Mouse (Mus musculus) thymus, adult 2 months (tissue): ENCODE results near the gene Robo2. TPM values are rescaled to one million over a fixed set of nuclear protein-coding genes. Genes with fewer than 3 reads are reported as not detected.

Experiments
- DNase-seq: peaks from one replicate; pipeline ENCODE4 v3.0.0; 2021
- H3K27ac ChIP-seq: fragments of 200-500 bp; 2 replicates; pipeline ENCODE4 v1.5.1; 2012; ENCODE audit warnings: low read length, control low read depth; ENCODE audit not compliant: control insufficient read depth, insufficient read depth
- H3K27me3 ChIP-seq: fragments of 200-500 bp; 2 replicates; pipeline ENCODE4 v1.6.1; 2012; ENCODE audit warnings: mild to moderate bottlenecking, low read length, moderate library complexity, mixed read lengths; ENCODE audit not compliant: control insufficient read depth, insufficient read depth
- H3K36me3 ChIP-seq: fragments of 200-500 bp; 2 replicates; pipeline ENCODE4 v1.6.1; 2012; ENCODE audit warnings: mild to moderate bottlenecking, low read length, moderate library complexity; ENCODE audit not compliant: control insufficient read depth, insufficient read depth
- H3K4me1 ChIP-seq: fragments of 200-500 bp; replicated peaks from 2 replicates; pipeline ENCODE4 v1.6.1; 2012; ENCODE audit warnings: low read length; ENCODE audit not compliant: control insufficient read depth, insufficient read depth
- H3K4me3 ChIP-seq: fragments of 200-500 bp; 2 replicates; pipeline ENCODE4 v1.5.1; 2012; ENCODE audit warnings: mild to moderate bottlenecking, low read length, control low read depth, moderate library complexity; ENCODE audit not compliant: control insufficient read depth, insufficient read depth
- CTCF ChIP-seq: fragments of 200-500 bp; IDR thresholded peaks from 2 replicates; pipeline ENCODE4 v1.5.1; 2012; ENCODE audit warnings: mild to moderate bottlenecking, control low read depth, low read length, moderate library complexity, borderline replicate concordance; ENCODE audit not compliant: control insufficient read depth, poor library complexity, insufficient read depth; ENCODE audit errors: extremely low read depth
- POLR2A ChIP-seq: fragments of 200-500 bp; IDR thresholded peaks from 2 replicates; pipeline ENCODE4 v1.6.1; 2012; ENCODE audit warnings: mild to moderate bottlenecking, low read length, control low read depth, moderate library complexity; ENCODE audit not compliant: control insufficient read depth, poor library complexity, insufficient read depth; ENCODE audit errors: extremely low read depth
- WGBS: fragments of 180-500 bp; shearing (Covaris S2); methylation state at CpG from one replicate; pipeline ENCODE4 v1.1.7; 2018; 5-methylcytosine and 5-hydroxymethylcytosine counted together
- polyA plus RNA-seq: library from polyadenylated mRNA; depleted of rRNA; stranded (reverse); fragments of >200 nt; gene quantifications from 2 replicates; pipeline ENCODE4 v1.2.3, GENCODE M21; 2012

The Robo2 gene
- polyA plus RNA-seq, 1 experiment: 2.2 TPM

GRCm38 (mm10) chr16:73959479-73959970 lies 452.1 kb downstream of the Robo2 start:
- H3K36me3 ChIP-seq: no peaks in the 10 kb centered on the region
- 96% methylated on average over 6 of the region's 6 CpGs for WGBS

GRCm38 (mm10) chr16:73958524-73958846 lies 453.1 kb downstream of the Robo2 start:
- Histone ChIP-seq H3K27me3 (no peaks in the 10 kb centered on the region), H3K4me1 (no peaks in the 10 kb centered on the region), H3K36me3 (no peaks in the 10 kb centered on the region), H3K4me3 (no peak overlapping the region), H3K27ac (no peak overlapping the region)
- no peak for TF ChIP-seq POLR2A
- no peak for TF ChIP-seq CTCF
- no peak for DNase-seq
- WGBS: 83% methylated on average over 1 of the region's 1 CpGs

More at GRCm38 (mm10) chr16:73959479-73959970, 452.1 kb downstream of the Robo2 start:
- no peaks in the 10 kb centered on the region for H3K4me1 ChIP-seq
- H3K27me3 ChIP-seq: no peaks in the 10 kb centered on the region
- DNase-seq: no peak
- no peak for TF ChIP-seq POLR2A
- no peak for TF ChIP-seq CTCF
- no peak overlapping the region for H3K4me3 ChIP-seq
- no peak overlapping the region for H3K27ac ChIP-seq

DNA sequence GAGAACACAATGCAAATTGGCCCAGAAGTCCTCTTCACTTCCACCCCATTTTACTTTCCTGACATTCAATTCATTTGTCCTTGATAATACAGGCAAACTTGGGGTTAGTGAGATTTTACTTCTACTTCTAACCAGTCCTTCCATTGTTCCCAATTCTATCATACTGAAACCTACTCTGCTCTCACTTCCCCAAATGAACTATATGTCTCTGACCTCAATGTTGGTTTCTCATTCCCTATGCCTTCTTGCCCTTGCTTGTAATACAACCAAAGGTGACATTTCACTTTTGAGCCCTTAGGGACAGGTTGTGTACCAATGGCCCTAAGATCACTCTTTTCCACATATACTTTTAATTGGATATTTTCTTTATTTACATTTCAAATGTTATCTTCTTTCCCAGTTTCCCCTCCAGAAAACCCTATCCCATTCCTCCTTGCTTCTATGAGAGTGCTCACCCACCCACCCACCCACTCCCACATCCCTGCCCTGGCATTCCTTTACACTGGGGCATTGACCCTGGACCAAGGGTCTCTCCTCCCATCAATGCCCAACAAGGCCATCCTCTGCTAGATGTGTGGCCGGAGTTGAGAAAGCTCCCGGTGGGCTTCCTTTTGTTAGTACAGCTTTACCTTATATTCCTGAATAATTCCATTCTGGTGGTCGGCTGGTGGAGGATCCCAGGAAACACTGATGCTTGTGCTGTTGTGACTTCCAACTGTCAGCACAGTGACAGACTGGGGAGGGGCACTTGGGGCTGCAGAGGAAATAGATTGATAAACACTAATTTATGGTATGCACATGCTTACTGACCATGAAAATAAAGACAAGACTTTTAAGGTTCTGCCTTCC lies 453.7 kb downstream of the Robo2 start:
- no peaks in the 10 kb centered on the region for H3K4me1 ChIP-seq
- 92% methylated on average over 3 of the region's 3 CpGs for WGBS
- no peak for TF ChIP-seq POLR2A
- TF ChIP-seq CTCF: no peak

DNA sequence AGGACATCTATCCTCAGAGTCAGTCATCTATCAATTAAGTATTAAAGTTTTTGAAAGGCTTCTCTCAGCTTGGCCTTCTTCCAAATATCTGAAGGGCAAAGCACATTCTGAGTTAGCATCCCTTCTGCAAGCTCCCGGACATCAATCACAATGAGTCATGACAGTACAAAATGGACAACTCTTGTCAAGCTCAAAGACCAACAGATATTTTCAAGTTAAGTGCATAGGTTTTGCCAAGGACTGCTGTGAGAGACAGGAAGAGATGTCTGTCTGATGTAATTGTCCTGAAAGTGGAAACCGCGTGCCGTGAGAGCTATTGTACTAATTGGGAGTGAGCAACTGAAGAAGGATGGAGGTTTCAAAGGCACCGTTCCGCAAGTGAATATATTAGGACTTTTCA lies 465.5 kb downstream of the Robo2 start:
- DNase-seq: no peak
- WGBS: 94% methylated on average over 6 of the region's 6 CpGs
- no peaks in the 10 kb centered on the region for H3K4me1 ChIP-seq
- H3K27ac ChIP-seq: no peak overlapping the region
- no peaks in the 10 kb centered on the region for H3K36me3 ChIP-seq
- no peak overlapping the region for H3K4me3 ChIP-seq
- H3K27me3 ChIP-seq: no peaks in the 10 kb centered on the region
- TF ChIP-seq POLR2A (no peak), CTCF (no peak)

More for the DNA sequence above, 453.7 kb downstream of the Robo2 start:
- Histone ChIP-seq H3K27ac (no peak overlapping the region), H3K36me3 (no peaks in the 10 kb centered on the region), H3K27me3 (no peaks in the 10 kb centered on the region), H3K4me3 (no peak overlapping the region)
- DNase-seq: no peak

GRCm38 (mm10) chr16:73940211-73940541 lies 471.4 kb downstream of the Robo2 start:
- Histone ChIP-seq H3K27ac (no peak overlapping the region), H3K27me3 (no peaks in the 10 kb centered on the region), H3K36me3 (no peaks in the 10 kb centered on the region), H3K4me1 (no peaks in the 10 kb centered on the region), H3K4me3 (no peak overlapping the region)
- no peak for TF ChIP-seq POLR2A
- no peak for DNase-seq
- WGBS: 78% methylated on average over 1 of the region's 1 CpGs

DNA sequence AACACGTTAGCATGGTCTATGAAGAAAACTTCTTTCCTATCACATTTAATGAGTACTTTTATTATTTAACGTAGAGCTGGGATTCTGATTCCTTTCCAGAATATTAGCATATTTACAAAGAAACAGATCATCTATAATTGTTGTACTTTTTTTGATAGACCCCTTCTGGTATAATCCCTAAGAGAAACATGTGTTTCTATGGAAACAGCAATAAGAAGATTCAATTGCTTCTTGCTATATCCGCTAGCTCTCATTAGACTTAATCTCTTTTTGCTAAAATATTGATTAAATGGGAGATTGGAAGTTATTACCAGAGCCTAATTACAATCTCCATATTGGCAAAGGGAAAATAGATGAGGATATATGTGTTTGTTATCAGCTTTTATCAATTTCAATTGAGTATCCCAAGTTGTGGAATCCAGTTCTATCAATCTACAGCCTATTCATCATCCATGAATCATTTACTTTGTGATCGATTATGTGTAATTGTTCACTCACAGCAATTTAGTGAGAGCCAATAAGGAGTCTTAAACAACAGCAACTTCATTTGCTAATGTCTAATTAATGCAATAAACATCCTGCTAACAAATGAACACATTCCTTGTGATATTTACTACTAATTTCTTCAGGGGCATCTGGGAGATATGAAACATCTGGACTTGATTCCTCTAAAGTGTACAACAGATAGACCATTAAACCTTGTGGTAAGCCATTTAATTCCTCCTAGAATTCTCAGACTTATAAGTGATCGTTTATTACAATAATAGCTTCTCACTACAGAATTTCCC lies 472.0 kb downstream of the Robo2 start:
- Histone ChIP-seq H3K4me3 (no peak overlapping the region), H3K27me3 (no peaks in the 10 kb centered on the region), H3K27ac (no peak overlapping the region), H3K36me3 (no peaks in the 10 kb centered on the region), H3K4me1 (no peaks in the 10 kb centered on the region)
- DNase-seq: no peak
- 91% methylated on average over 5 of the region's 5 CpGs for WGBS
- TF ChIP-seq POLR2A (no peak), CTCF (no peak)

- TF ChIP-seq POLR2A (no peak), CTCF (no peak)
- no peak overlapping the region for H3K27ac ChIP-seq
- 94% methylated on average over 4 of the region's 4 CpGs for WGBS
- no peaks in the 10 kb centered on the region for H3K36me3 ChIP-seq
- no peak overlapping the region for H3K4me3 ChIP-seq
- no peaks in the 10 kb centered on the region for H3K27me3 ChIP-seq
- no peaks in the 10 kb centered on the region for H3K4me1 ChIP-seq
- no peak for DNase-seq
These were observed 481.3 kb downstream of the Robo2 start for GRCm38 (mm10) chr16:73930323-73930722.
